26 mouse cellular contexts compared by ENCODE assay signal in the genomic region with DNA sequence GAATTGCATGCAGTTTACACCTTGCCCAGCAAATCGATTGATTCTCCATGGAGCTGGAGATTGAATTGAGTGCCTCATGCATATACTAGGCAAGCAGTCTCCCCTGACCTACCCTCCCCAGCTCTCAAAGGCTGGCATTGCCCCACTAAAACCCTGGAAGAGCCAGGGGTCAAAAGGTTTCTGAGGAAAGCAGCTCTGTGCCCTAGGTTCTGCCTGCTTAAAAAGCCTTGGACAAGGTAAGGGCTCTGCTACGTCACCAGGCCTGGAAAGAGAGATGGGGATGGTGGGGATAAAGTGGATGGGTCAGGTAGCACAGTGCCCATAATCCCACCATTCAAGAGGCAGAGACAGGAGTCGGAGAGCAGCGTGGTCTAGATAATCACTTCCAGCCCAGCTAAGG. TPM values are rescaled to one million over a fixed set of nuclear protein-coding genes. Genes with fewer than 3 reads are reported as not detected.
"Had no signal": no experiment of that assay in that cellular context is flagged by ENCODE, and none has a peak within 500 bp of the region (broad histone marks: within the 10 kb centered on the region; RNA-seq: fewer than 3 reads in every experiment).

No protein-coding gene starts in this region.

- H3K27me3 ChIP-seq: intestine, embryonic 15.5 days had no signal

- ATAC-seq: intestine, embryonic 15.5 days; midbrain, embryonic 13.5 days had no signal

- H3K27ac ChIP-seq: intestine, embryonic 15.5 days; kidney, embryonic 15.5 days; left cerebral cortex, adult 2 months; liver, embryonic 13.5 days; midbrain, embryonic 13.5 days had no signal

- DNase-seq: kidney, adult 11 months; kidney, adult 8-10 months; kidney, postnatal 10 days; kidney, postnatal 36 days; layer of hippocampus, postnatal 36 days; liver, embryonic 13.5 days; lung, adult 2 months; lung, postnatal 14 days; lung, postnatal 4 days; thymus, postnatal 25 days had no signal

- H3K4me3 ChIP-seq: intestine, embryonic 15.5 days; kidney, embryonic 15.5 days; left cerebral cortex, adult 2 months; liver, embryonic 13.5 days; midbrain, embryonic 13.5 days; myocyte had no signal

- H3K9me3 ChIP-seq: intestine, embryonic 15.5 days; kidney, embryonic 15.5 days; liver, embryonic 13.5 days; midbrain, embryonic 13.5 days had no signal

- H3K9ac ChIP-seq: intestine, embryonic 15.5 days; kidney, embryonic 15.5 days; liver, embryonic 13.5 days; midbrain, embryonic 13.5 days had no signal

- H3K4me2 ChIP-seq: intestine, embryonic 15.5 days; kidney, embryonic 15.5 days; liver, embryonic 13.5 days; midbrain, embryonic 13.5 days had no signal

RNA-seq across cellular contexts. Expression of a gene that starts 4.2 kb away (rescaled TPM):
- polyA plus RNA-seq: liver, embryonic 16.5 days had no signal

RNA-seq across cellular contexts. Expression of a gene that starts 14.9 kb away (rescaled TPM):
- polyA plus RNA-seq: intestine, embryonic 15.5 days; kidney, embryonic 15.5 days; limb, embryonic 14.5 days; liver, adult 2 months; liver, embryonic 13.5 days; liver, embryonic 16.5 days; lung, adult 2 months; lung, embryonic 16.5 days; midbrain, embryonic 13.5 days; myocyte; neural tube, embryonic 11.5 days; neural tube, embryonic 14.5 days; small intestine, adult 2 months; spleen, adult 2 months; stomach, embryonic 14.5 days; thymus, postnatal 0 days; urinary bladder, adult 2 months had no signal

RNA-seq across cellular contexts. Expression of a gene that starts 17.7 kb away (rescaled TPM):
- polyA plus RNA-seq: liver, adult 2 months had no signal
